21 mouse cellular contexts compared by ENCODE assay signal in genomic region chr17:31571689-31572088, GRCm38 (mm10). TPM values are rescaled to one million over a fixed set of nuclear protein-coding genes. Genes with fewer than 3 reads are reported as not detected.
A peak's percentile ranks its signal among the peaks of the same experiment; 100 is the strongest.
DNase-seq lines count a peak whose midpoint lies in the region; ATAC-seq and TF ChIP-seq lines count a peak whose summit lies in the region.
"Had no signal": no experiment of that assay in that cellular context is flagged by ENCODE, and none has a peak within 500 bp of the region (broad histone marks: within the 10 kb centered on the region; RNA-seq: fewer than 3 reads in every experiment).

No protein-coding gene starts in this region.

- no peak for ATAC-seq in heart, postnatal 0 days (ENCODE audit: insufficient read depth, low read depth)
- ATAC-seq in midbrain, embryonic 11.5 days (ENCODE audit: low FRiP score): no peak
- ATAC-seq in midbrain, embryonic 13.5 days: no peak
- ATAC-seq: activated CD4-positive, CD25-positive, alpha-beta regulatory T cell, adult 4 months; forebrain, embryonic 16.5 days; Patski had no signal

- no peak overlapping the region for H3K4me2 ChIP-seq in heart, postnatal 0 days (ENCODE audit: low read depth, low read length)
- no peak overlapping the region for H3K4me2 ChIP-seq in midbrain, embryonic 11.5 days
- no peak overlapping the region for H3K4me2 ChIP-seq in midbrain, embryonic 13.5 days (replicated peaks)
- H3K4me2 ChIP-seq: embryonic facial prominence, embryonic 12.5 days; forebrain, embryonic 12.5 days; heart, embryonic 13.5 days; hindbrain, embryonic 13.5 days had no signal

- no peaks in the 10 kb centered on the region for H3K36me3 ChIP-seq in heart, postnatal 0 days (replicated peaks; ENCODE audit: control insufficient read depth, insufficient read depth, low read length)
- H3K36me3 ChIP-seq in midbrain, embryonic 11.5 days (ENCODE audit: control insufficient read depth, insufficient read depth, low read length): no peaks in the 10 kb centered on the region
- no peaks in the 10 kb centered on the region; the same call in 1 of the 2 replicates for H3K36me3 ChIP-seq in midbrain, embryonic 13.5 days
- H3K36me3 ChIP-seq: embryonic facial prominence, embryonic 12.5 days; forebrain, embryonic 12.5 days had no signal

- peaks cover 17% of the 10 kb centered on the region for H3K4me1 ChIP-seq in heart, postnatal 0 days (ENCODE audit: control insufficient read depth, insufficient read depth)
- peaks cover 17% of the 10 kb centered on the region for H3K4me1 ChIP-seq in midbrain, embryonic 11.5 days (ENCODE audit: control insufficient read depth, insufficient read depth, low read length)
- H3K4me1 ChIP-seq in midbrain, embryonic 13.5 days (replicated peaks): peaks cover 29% of the 10 kb centered on the region

- 88% methylated on average over 5 of the region's 5 CpGs for WGBS in heart, postnatal 0 days
- 94% methylated on average over 5 of the region's 5 CpGs for whole genome bisulfite sequencing in midbrain, embryonic 11.5 days
- WGBS in midbrain, embryonic 13.5 days: 87% methylated on average over 5 of the region's 5 CpGs

- H3K27me3 ChIP-seq in heart, postnatal 0 days (ENCODE audit: control insufficient read depth, insufficient read depth, low read length): no peaks in the 10 kb centered on the region
- no peaks in the 10 kb centered on the region for H3K27me3 ChIP-seq in midbrain, embryonic 11.5 days (ENCODE audit: control insufficient read depth, insufficient read depth, low read length)
- H3K27me3 ChIP-seq in midbrain, embryonic 13.5 days: no peaks in the 10 kb centered on the region
- H3K27me3 ChIP-seq: CH12.LX; embryonic facial prominence, embryonic 12.5 days; forebrain, embryonic 12.5 days; heart, embryonic 13.5 days; hindbrain, embryonic 13.5 days; Patski had no signal

- no peak for DNase-seq in heart, postnatal 0 days (ENCODE audit: low spot score)
- no peak for DNase-seq in heart, postnatal 10 days
- DNase-seq in layer of hippocampus, adult 2 months (ENCODE audit: low spot score in 2 of 2): no peak
- no peak for DNase-seq in layer of hippocampus, adult 9-11 months
- peak; percentile 8 for DNase-seq in midbrain, embryonic 11.5 days (ENCODE audit: low spot score, missing footprints)
- DNase-seq: adrenal gland, postnatal 14 days; cerebellum, adult 11-12 months; cerebellum, adult 9-10 months; cerebellum, postnatal 25 days; gastrocnemius, postnatal 36 days; heart, adult 11 months; heart, postnatal 14 days had no signal

- no peaks in the 10 kb centered on the region for H3K9me3 ChIP-seq in heart, postnatal 0 days (replicated peaks; ENCODE audit: control insufficient read depth, low read length)
- H3K9me3 ChIP-seq in midbrain, embryonic 11.5 days (ENCODE audit: control insufficient read depth, low read length): no peaks in the 10 kb centered on the region
- no peaks in the 10 kb centered on the region for H3K9me3 ChIP-seq in midbrain, embryonic 13.5 days
- H3K9me3 ChIP-seq: embryonic facial prominence, embryonic 12.5 days; forebrain, embryonic 12.5 days; heart, embryonic 13.5 days; hindbrain, embryonic 13.5 days had no signal

- H3K9ac ChIP-seq in heart, postnatal 0 days (replicated peaks; ENCODE audit: low read depth, low read length): no peak overlapping the region
- no peak overlapping the region for H3K9ac ChIP-seq in midbrain, embryonic 11.5 days (ENCODE audit: low read length)
- no peak overlapping the region for H3K9ac ChIP-seq in midbrain, embryonic 13.5 days (replicated peaks)
- H3K9ac ChIP-seq: embryonic facial prominence, embryonic 12.5 days; forebrain, embryonic 12.5 days; heart, embryonic 13.5 days; hindbrain, embryonic 13.5 days had no signal

- no peak overlapping the region for H3K27ac ChIP-seq in heart, postnatal 0 days (ENCODE audit: low read depth)
- H3K27ac ChIP-seq in layer of hippocampus, adult 2 months: no peak overlapping the region
- no peak overlapping the region for H3K27ac ChIP-seq in midbrain, embryonic 11.5 days (ENCODE audit: low read depth, low read length)
- no peak overlapping the region for H3K27ac ChIP-seq in midbrain, embryonic 13.5 days
- H3K27ac ChIP-seq: embryonic facial prominence, embryonic 12.5 days; forebrain, embryonic 12.5 days; hindbrain, embryonic 13.5 days had no signal

- H3K4me3 ChIP-seq in heart, postnatal 0 days (ENCODE audit: low read depth, low read length): no peak overlapping the region
- no peak overlapping the region for H3K4me3 ChIP-seq in layer of hippocampus, adult 2 months
- no peak overlapping the region for H3K4me3 ChIP-seq in midbrain, embryonic 11.5 days (ENCODE audit: low read depth, low read length)
- no peak overlapping the region for H3K4me3 ChIP-seq in midbrain, embryonic 13.5 days (replicated peaks)
- H3K4me3 ChIP-seq: embryonic facial prominence, embryonic 12.5 days; forebrain, embryonic 12.5 days; heart, embryonic 13.5 days; hindbrain, embryonic 13.5 days had no signal

- intact Hi-C loops in heart, postnatal 10 days (cut with DNase I): no loop called here

- TF ChIP-seq EP300 in heart, postnatal 0 days (IDR thresholded peaks at IDR 0.05; ENCODE audit: low read depth): no peak

- TF ChIP-seq CTCF in heart, postnatal 0 days (IDR thresholded peaks at IDR 0.05; ENCODE audit: low read depth): 0 out of 2 replicates have a peak, but pooled peaks have one; percentile 7
- peak; percentile 60 for TF ChIP-seq CTCF in layer of hippocampus, adult 2 months (conservative IDR thresholded peaks at IDR 0.05)

RNA-seq across cellular contexts. Expression of gene Pknox1, which starts 7.2 kb away (rescaled TPM):
- total RNA-seq in heart, postnatal 0 days (2014; rRNA removed; ENCODE audit: low replicate concordance): 17.2 and 74.0 TPM in 2 replicates
- 8.2 and 8.7 TPM in 2 replicates for polyA plus RNA-seq in heart, postnatal 0 days (2015; fragmentation: Nextera tagmentation; extraction: Ambion mirVana)
- total RNA-seq in heart, postnatal 10 days (2021): 10 to 100 TPM; 13.5 to 16.2 TPM
- 10 to 100 TPM; 13.6 to 14.6 TPM for total RNA-seq in layer of hippocampus, adult 2 months (2021)
- polyA plus RNA-seq in midbrain, embryonic 11.5 days (2014; fragmentation: Nextera tagmentation; extraction: Ambion mirVana): 22.4 and 22.7 TPM in 2 replicates
- polyA plus RNA-seq in midbrain, embryonic 13.5 days (2015; fragmentation: Nextera tagmentation; extraction: Ambion mirVana): 23.8 and 24.6 TPM in 2 replicates

RNA-seq across cellular contexts. Expression of gene Ndufv3, which starts 51.8 kb away (rescaled TPM):
- total RNA-seq in heart, postnatal 0 days (2014; rRNA removed; ENCODE audit: low replicate concordance): 592 and 689 TPM in 2 replicates
- polyA plus RNA-seq in heart, postnatal 0 days (2015; fragmentation: Nextera tagmentation; extraction: Ambion mirVana): 1,214 and 1,242 TPM in 2 replicates
- total RNA-seq in heart, postnatal 10 days (2021): 1,000 to 10,000 TPM; 1,163 to 1,168 TPM
- 100 to 1,000 TPM; 257 to 258 TPM for total RNA-seq in layer of hippocampus, adult 2 months (2021)
- 239 and 249 TPM in 2 replicates for polyA plus RNA-seq in midbrain, embryonic 11.5 days (2014; fragmentation: Nextera tagmentation; extraction: Ambion mirVana)
- polyA plus RNA-seq in midbrain, embryonic 13.5 days (2015; fragmentation: Nextera tagmentation; extraction: Ambion mirVana): 364 and 385 TPM in 2 replicates

RNA-seq across cellular contexts. Expression of gene Wdr4, which starts 51.9 kb away (rescaled TPM):
- total RNA-seq in heart, postnatal 0 days (2014; rRNA removed; ENCODE audit: low replicate concordance): 19.9 and 30.8 TPM in 2 replicates
- polyA plus RNA-seq in heart, postnatal 0 days (2015; fragmentation: Nextera tagmentation; extraction: Ambion mirVana): 10.4 and 11.0 TPM in 2 replicates
- 10 to 100 TPM; 11.8 to 11.9 TPM for total RNA-seq in heart, postnatal 10 days (2021)
- total RNA-seq in layer of hippocampus, adult 2 months (2021): 10 to 100 TPM; 25.9 to 29.9 TPM
- 35.4 and 39.4 TPM in 2 replicates for polyA plus RNA-seq in midbrain, embryonic 11.5 days (2014; fragmentation: Nextera tagmentation; extraction: Ambion mirVana)
- polyA plus RNA-seq in midbrain, embryonic 13.5 days (2015; fragmentation: Nextera tagmentation; extraction: Ambion mirVana): 39.6 and 43.1 TPM in 2 replicates
